Mouse (Mus musculus): ENCODE data around the gene Copg2. TPM values are rescaled to one million over a fixed set of nuclear protein-coding genes. Genes with fewer than 3 reads are reported as not detected.

Copg2 gene
- polyA plus RNA-seq, 1 experiment, result 5.5 TPM

- WGBS, result 81% methylated on average over 3 of the region's 3 CpGs
- Histone ChIP-seq H3K36me3 (ENCODE audit: control insufficient read depth, insufficient read depth, low read length) (no peaks in the 10 kb centered on the region), H3K27ac (ENCODE audit: insufficient read depth, low read length) (no peak overlapping the region), H3K4me1 (ENCODE audit: control insufficient read depth, insufficient read depth, insufficient read length) (no peaks in the 10 kb centered on the region; the same call in 1 of the 2 replicates), H3K27me3 (ENCODE audit: control insufficient read depth, insufficient read depth, low read length) (no peaks in the 10 kb centered on the region), H3K4me3 (ENCODE audit: extremely low read depth, insufficient read depth, insufficient read length) (no peak overlapping the region)
- no peak for DNase-seq (ENCODE audit: low read depth in 1 of 2, low spot score in 2 of 2)
- no peak for TF ChIP-seq POLR2A (IDR thresholded peaks at IDR 0.05; ENCODE audit: low read depth, low read length)
- TF ChIP-seq CTCF (IDR thresholded peaks at IDR 0.05; ENCODE audit: extremely low read depth, insufficient read depth, insufficient read length, insufficient replicate concordance), result no peak
Measured at GRCm38 (mm10) chr6:30907970-30908369, 11.4 kb upstream of the Copg2 start.

GRCm38 (mm10) chr6:30904911-30905310, 8.3 kb upstream of the Copg2 start:
- no peaks in the 10 kb centered on the region for H3K27me3 ChIP-seq (ENCODE audit: control insufficient read depth, insufficient read depth, low read length)
- H3K36me3 ChIP-seq (ENCODE audit: control insufficient read depth, insufficient read depth, low read length), result no peaks in the 10 kb centered on the region
- TF ChIP-seq POLR2A (IDR thresholded peaks at IDR 0.05; ENCODE audit: low read depth, low read length), result no peak
- no peak for TF ChIP-seq CTCF (IDR thresholded peaks at IDR 0.05; ENCODE audit: extremely low read depth, insufficient read depth, insufficient read length, insufficient replicate concordance)
- no peaks in the 10 kb centered on the region; the same call in 1 of the 2 replicates for H3K4me1 ChIP-seq (ENCODE audit: control insufficient read depth, insufficient read depth, insufficient read length)
- no peak overlapping the region for H3K4me3 ChIP-seq (ENCODE audit: extremely low read depth, insufficient read depth, insufficient read length)
- 61% methylated on average over 5 of the region's 5 CpGs for WGBS
- no peak overlapping the region for H3K27ac ChIP-seq (ENCODE audit: insufficient read depth, low read length)
- DNase-seq (ENCODE audit: low read depth in 1 of 2, low spot score in 2 of 2), result no peak

- WGBS, result 25% methylated on average over 3 of the region's 3 CpGs
- Histone ChIP-seq H3K4me1 (ENCODE audit: control insufficient read depth, insufficient read depth, insufficient read length) (no peaks in the 10 kb centered on the region; the same call in 1 of the 2 replicates), H3K27ac (ENCODE audit: insufficient read depth, low read length) (no peak overlapping the region), H3K27me3 (ENCODE audit: control insufficient read depth, insufficient read depth, low read length) (no peaks in the 10 kb centered on the region), H3K4me3 (ENCODE audit: extremely low read depth, insufficient read depth, insufficient read length) (no peak overlapping the region), H3K36me3 (ENCODE audit: control insufficient read depth, insufficient read depth, low read length) (no peaks in the 10 kb centered on the region)
- no peak for DNase-seq (ENCODE audit: low read depth in 1 of 2, low spot score in 2 of 2)
- no peak for TF ChIP-seq POLR2A (IDR thresholded peaks at IDR 0.05; ENCODE audit: low read depth, low read length)
- no peak for TF ChIP-seq CTCF (IDR thresholded peaks at IDR 0.05; ENCODE audit: extremely low read depth, insufficient read depth, insufficient read length, insufficient replicate concordance)
Measured at GRCm38 (mm10) chr6:30904033-30904432, 7.4 kb upstream of the Copg2 start.

DNA sequence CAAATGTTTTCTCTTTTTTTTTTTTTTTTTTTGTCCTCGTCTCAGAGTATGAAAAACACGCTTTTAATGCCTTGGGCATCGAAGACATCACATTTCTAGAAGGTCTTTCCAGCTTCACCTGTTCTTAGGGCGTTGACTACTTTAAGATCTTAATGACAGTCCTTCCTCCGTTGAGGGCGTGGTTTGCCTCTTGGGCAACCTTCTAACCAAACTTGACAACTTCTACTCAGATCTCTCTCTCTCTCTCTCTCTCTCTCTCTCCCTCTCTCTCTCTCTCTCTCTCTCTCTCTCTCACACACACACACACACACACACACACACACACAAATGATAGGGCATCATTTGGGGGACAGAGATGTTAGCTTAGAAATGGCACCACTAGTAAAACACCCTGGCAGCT, 926 bp upstream of the Copg2 start:
- no peak for DNase-seq (ENCODE audit: low read depth in 1 of 2, low spot score in 2 of 2)
- Histone ChIP-seq H3K4me3 (ENCODE audit: extremely low read depth, insufficient read depth, insufficient read length) (no peak overlapping the region), H3K27me3 (ENCODE audit: control insufficient read depth, insufficient read depth, low read length) (no peaks in the 10 kb centered on the region), H3K36me3 (ENCODE audit: control insufficient read depth, insufficient read depth, low read length) (0 out of 2 replicates have a peak, but pooled peaks cover 2% of the 10 kb centered on the region), H3K27ac (ENCODE audit: insufficient read depth, low read length) (no peak overlapping the region), H3K4me1 (ENCODE audit: control insufficient read depth, insufficient read depth, insufficient read length) (peaks cover 2% of the 10 kb centered on the region; the same call in 1 of the 2 replicates)
- TF ChIP-seq CTCF (IDR thresholded peaks at IDR 0.05; ENCODE audit: extremely low read depth, insufficient read depth, insufficient read length, insufficient replicate concordance) (no peak), POLR2A (IDR thresholded peaks at IDR 0.05; ENCODE audit: low read depth, low read length) (no peak)
- 75% methylated on average over 6 of the region's 6 CpGs for WGBS

DNA sequence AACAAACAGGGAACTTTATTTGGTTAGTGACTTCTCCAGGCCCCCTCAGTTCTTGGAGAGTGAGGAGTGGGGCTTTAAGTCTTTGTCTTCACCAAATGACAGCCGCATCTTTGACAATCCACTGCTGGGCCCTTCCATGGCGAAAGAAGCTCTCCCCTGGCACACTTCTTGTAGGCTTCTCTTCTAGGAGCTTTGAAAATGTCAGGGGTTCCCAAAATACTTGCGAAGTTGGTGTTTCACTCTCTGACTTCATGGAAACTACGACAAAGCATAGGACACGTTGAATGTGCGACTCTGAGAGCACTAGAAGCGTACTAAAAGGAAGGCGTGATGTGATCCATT, 363 bp upstream of the Copg2 start:
- no peak for DNase-seq (ENCODE audit: low read depth in 1 of 2, low spot score in 2 of 2)
- 39% methylated on average over 8 of the region's 8 CpGs for WGBS
- Histone ChIP-seq H3K27me3 (ENCODE audit: control insufficient read depth, insufficient read depth, low read length) (no peaks in the 10 kb centered on the region), H3K27ac (ENCODE audit: insufficient read depth, low read length) (peak overlapping the region; percentile 43), H3K4me1 (ENCODE audit: control insufficient read depth, insufficient read depth, insufficient read length) (peaks cover 2% of the 10 kb centered on the region; the same call in 1 of the 2 replicates), H3K4me3 (ENCODE audit: extremely low read depth, insufficient read depth, insufficient read length) (peak overlapping the region; percentile 37), H3K36me3 (ENCODE audit: control insufficient read depth, insufficient read depth, low read length) (0 out of 2 replicates have a peak, but pooled peaks cover 2% of the 10 kb centered on the region)
- TF ChIP-seq CTCF (IDR thresholded peaks at IDR 0.05; ENCODE audit: extremely low read depth, insufficient read depth, insufficient read length, insufficient replicate concordance) (no peak), POLR2A (IDR thresholded peaks at IDR 0.05; ENCODE audit: low read depth, low read length) (no peak)

DNA sequence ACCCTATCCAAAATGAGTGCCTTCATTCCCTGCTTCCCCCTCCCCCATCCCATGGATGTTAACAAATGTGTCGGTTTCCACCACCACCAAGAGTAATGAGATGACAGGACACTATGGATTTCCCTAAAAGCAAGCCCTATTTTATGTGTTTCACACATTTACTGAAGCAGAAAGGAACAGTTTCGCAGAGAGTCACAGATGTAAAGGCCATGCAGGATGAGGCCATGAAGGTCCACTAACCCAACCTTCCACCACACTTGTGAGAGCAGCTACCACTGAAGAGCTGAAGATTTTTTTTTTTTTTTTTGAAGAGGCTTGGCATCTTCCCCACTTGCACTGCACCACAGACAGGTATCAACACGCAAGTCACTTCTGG, 787 bp downstream of the Copg2 start:
- Histone ChIP-seq H3K27me3 (ENCODE audit: control insufficient read depth, insufficient read depth, low read length) (no peaks in the 10 kb centered on the region), H3K4me1 (ENCODE audit: control insufficient read depth, insufficient read depth, insufficient read length) (peaks cover 2% of the 10 kb centered on the region; the same call in 1 of the 2 replicates), H3K36me3 (ENCODE audit: control insufficient read depth, insufficient read depth, low read length) (peaks cover 2% of the 10 kb centered on the region; the same call in 1 of the 2 replicates), H3K27ac (ENCODE audit: insufficient read depth, low read length) (no peak overlapping the region), H3K4me3 (ENCODE audit: extremely low read depth, insufficient read depth, insufficient read length) (peak overlapping the region; percentile 91)
- TF ChIP-seq CTCF (IDR thresholded peaks at IDR 0.05; ENCODE audit: extremely low read depth, insufficient read depth, insufficient read length, insufficient replicate concordance) (no peak), POLR2A (IDR thresholded peaks at IDR 0.05; ENCODE audit: low read depth, low read length) (no peak)
- no peak for DNase-seq (ENCODE audit: low read depth in 1 of 2, low spot score in 2 of 2)
- WGBS, result 28% methylated on average over 3 of the region's 3 CpGs

GRCm38 (mm10) chr6:30893081-30893480, 3.5 kb downstream of the Copg2 start:
- 92% methylated on average over 4 of the region's 4 CpGs for WGBS
- no peak overlapping the region for H3K4me3 ChIP-seq (ENCODE audit: extremely low read depth, insufficient read depth, insufficient read length)
- TF ChIP-seq POLR2A (IDR thresholded peaks at IDR 0.05; ENCODE audit: low read depth, low read length), result no peak
- no peak for TF ChIP-seq CTCF (IDR thresholded peaks at IDR 0.05; ENCODE audit: extremely low read depth, insufficient read depth, insufficient read length, insufficient replicate concordance)
- no peak for DNase-seq (ENCODE audit: low read depth in 1 of 2, low spot score in 2 of 2)
- no peak overlapping the region for H3K27ac ChIP-seq (ENCODE audit: insufficient read depth, low read length)
- H3K27me3 ChIP-seq (ENCODE audit: control insufficient read depth, insufficient read depth, low read length), result no peaks in the 10 kb centered on the region
- peaks cover 9% of the 10 kb centered on the region for H3K36me3 ChIP-seq (ENCODE audit: control insufficient read depth, insufficient read depth, low read length)
- H3K4me1 ChIP-seq (ENCODE audit: control insufficient read depth, insufficient read depth, insufficient read length), result peaks cover 2% of the 10 kb centered on the region; the same call in 1 of the 2 replicates
